Mouse (Mus musculus) kidney, adult 11 months (tissue): ENCODE results near the gene Astl.

Experiments
- DNase-seq: peaks from one replicate; pipeline ENCODE4 v3.0.0; 2022

The Astl gene

GRCm38 (mm10) chr2:127369703-127370376 lies 31.4 kb downstream of the Astl start:
- DNase-seq: peak; percentile 74

- DNase-seq: no peak
Observed at GRCm38 (mm10) chr2:127370561-127371483, 32.4 kb downstream of the Astl start.

GRCm38 (mm10) chr2:127371484-127371861 lies 33.0 kb downstream of the Astl start:
- DNase-seq: peak; percentile 89

GRCm38 (mm10) chr2:127372082-127372481 lies 33.6 kb downstream of the Astl start:
- no peak for DNase-seq

GRCm38 (mm10) chr2:127374131-127374530 lies 35.7 kb downstream of the Astl start:
- DNase-seq: no peak

- DNase-seq: peak; percentile 44
Observed at GRCm38 (mm10) chr2:127375087-127375486, 36.6 kb downstream of the Astl start.

- no peak for DNase-seq
Observed at GRCm38 (mm10) chr2:127375759-127376341, 37.4 kb downstream of the Astl start.

GRCm38 (mm10) chr2:127376423-127377051 lies 38.1 kb downstream of the Astl start:
- DNase-seq: peak; percentile 60

- DNase-seq: no peak
Observed at GRCm38 (mm10) chr2:127377942-127378610, 39.6 kb downstream of the Astl start.

- DNase-seq: peak; percentile 85
Observed at GRCm38 (mm10) chr2:127378611-127378990, 40.2 kb downstream of the Astl start.

- peak; percentile 39 for DNase-seq
Observed at GRCm38 (mm10) chr2:127379250-127379649, 40.8 kb downstream of the Astl start.

GRCm38 (mm10) chr2:127383881-127384280 lies 45.4 kb downstream of the Astl start:
- DNase-seq: no peak

GRCm38 (mm10) chr2:127387521-127387920 lies 49.1 kb downstream of the Astl start:
- no peak for DNase-seq

GRCm38 (mm10) chr2:127390352-127390751 lies 51.9 kb downstream of the Astl start:
- peak; percentile 48 for DNase-seq

- no peak for DNase-seq
Observed at GRCm38 (mm10) chr2:127390846-127391245, 52.4 kb downstream of the Astl start.

- DNase-seq: no peak
Observed at GRCm38 (mm10) chr2:127391323-127391722, 52.9 kb downstream of the Astl start.

GRCm38 (mm10) chr2:127394606-127395161 lies 56.2 kb downstream of the Astl start:
- no peak for DNase-seq

- no peak for DNase-seq
Observed at GRCm38 (mm10) chr2:127398738-127399137, 60.3 kb downstream of the Astl start.
